Mouse (Mus musculus): ENCODE data around the gene Fam135a.

DNA sequence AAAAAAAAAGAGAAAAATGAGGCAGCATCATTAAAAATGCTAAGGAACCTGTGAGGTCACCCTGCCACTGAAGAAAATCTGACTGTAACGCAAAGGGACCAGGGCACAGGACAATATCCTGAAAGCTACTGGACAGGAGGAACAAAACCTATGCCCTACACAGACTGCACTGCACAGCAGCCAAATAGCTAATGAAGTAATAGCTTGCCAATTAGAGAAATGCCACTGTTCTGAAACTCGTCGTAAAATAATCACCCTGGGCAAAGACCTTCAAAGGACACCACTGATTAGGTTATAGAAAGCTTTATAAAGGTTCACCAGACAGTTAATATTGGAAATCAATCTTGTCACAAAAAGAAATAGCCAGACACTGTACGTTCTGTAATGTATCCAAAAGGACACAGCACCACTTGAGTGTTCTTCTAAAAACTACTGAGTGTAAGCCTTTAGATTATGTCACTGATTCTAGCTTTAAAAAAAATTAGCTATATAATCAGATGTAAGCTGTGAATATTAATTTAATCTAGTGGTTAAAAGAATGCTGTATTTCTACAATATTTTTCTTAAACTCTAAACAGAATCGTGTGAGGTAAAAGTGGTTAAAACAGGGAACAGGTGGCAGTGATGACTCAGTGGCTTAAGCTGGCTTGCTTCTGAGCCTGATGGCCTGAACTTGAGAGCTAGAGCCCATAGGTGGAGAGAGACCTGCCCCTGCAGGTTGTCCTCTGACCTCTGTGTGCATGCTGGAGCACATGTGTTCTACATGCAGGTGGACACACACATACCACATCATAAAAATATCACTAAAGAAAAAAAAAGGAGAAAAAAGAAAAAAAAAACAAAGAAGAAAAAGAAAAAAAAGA, 26.5 kb downstream of the Fam135a start:
- TF ChIP-seq POLR2A (IDR thresholded peaks at IDR 0.05; ENCODE audit: low read depth, low read length) = no peak
- TF ChIP-seq CTCF (IDR thresholded peaks at IDR 0.05; ENCODE audit: extremely low read depth, insufficient read depth, insufficient read length, insufficient replicate concordance) = no peak

Measured in spleen, adult 2 months (tissue).